Mouse (Mus musculus) C3H10T1/2 (cell line): Measurements from ENCODE around the gene Haus6. TPM values are rescaled to one million over a fixed set of nuclear protein-coding genes. Genes with fewer than 3 reads are reported as not detected.

Experiments
- polyA plus RNA-seq, 2 experiments: library from polyadenylated mRNA; unstranded; fragments of >200 nt; fragmentation: generic; extraction: Trizol; gene quantifications; one replicate each; pipeline ENCODE4 v1.2.1; 2012; ENCODE audit warnings: missing spikeins in 2 of 2

Gene Haus6
- polyA plus RNA-seq: 1 to 10 TPM in 1 of 2 experiments, under 1 TPM in 1; 0.39 to 2.5 TPM

GRCm38 (mm10) chr4:86611524-86612288 is at the start of gene Haus6:
Haus6 (minus strand) TSS chr4:86612055.

GRCm38 (mm10) chr4:86575283-86575983 is 36.4 kb downstream of the Haus6 start, which contains the start of gene Rraga:
Rraga (plus strand) TSS chr4:86575668.

GRCm38 (mm10) chr4:86558228-86558627 is 53.6 kb downstream of the Haus6 start, which contains the start of gene Saxo1:
Saxo1 (minus strand) TSS chr4:86558328.

Other genes with a start within 250 kb of the Haus6 start
- gene Saxo1, start 53.7 kb downstream of the Haus6 start, polyA plus RNA-seq: not detected
- 10 to 100 TPM in 1 of 2 experiments, 1 to 10 TPM in 1; 6.9 to 70.1 TPM for gene Rraga, start 36.4 kb downstream of the Haus6 start, polyA plus RNA-seq
- gene Plin2, start 58.0 kb upstream of the Haus6 start, polyA plus RNA-seq: 100 to 1,000 TPM; 196 to 202 TPM
- gene Dennd4c, start 136.5 kb upstream of the Haus6 start, polyA plus RNA-seq: 1 to 10 TPM in 1 of 2 experiments, under 1 TPM in 1; 0.18 to 2.6 TPM
- 1,000 to 10,000 TPM; 3,053 to 3,272 TPM for gene Rps6, start 245.4 kb upstream of the Haus6 start, polyA plus RNA-seq